Mouse (Mus musculus): ENCODE measurements around the gene Etnk1.

GRCm38 (mm10) chr6:143166452-143167357 lies at the start of gene Etnk1:
- no peak for TF ChIP-seq POLR2AphosphoS5 (IDR thresholded peaks at IDR 0.05; ENCODE audit: insufficient replicate concordance, low read depth, low read length)
- TF ChIP-seq GATA1 (IDR thresholded peaks at IDR 0.05; ENCODE audit: borderline replicate concordance, low read length) = no peak
- no peak for TF ChIP-seq CTCF (IDR thresholded peaks at IDR 0.05; ENCODE audit: low read depth, low read length)
- no peak for TF ChIP-seq TAL1 (conservative IDR thresholded peaks at IDR 0.05; ENCODE audit: low read depth, low read length)
- TF ChIP-seq GATA2 (IDR thresholded peaks at IDR 0.05; ENCODE audit: borderline replicate concordance, low read depth, low read length) = no peak
